Mouse (Mus musculus): ENCODE data around the gene Ube2h. TPM values are rescaled to one million over a fixed set of nuclear protein-coding genes. Genes with fewer than 3 reads are reported as not detected.
A peak's percentile ranks its signal among the peaks of the same experiment; 100 is the strongest.
"Not testable (repeated sequence)": the region's sequence is repeated elsewhere in the genome, so short reads cannot be mapped to it uniquely, and the experiment has no call there.

Gene Ube2h
- total RNA-seq (2021) = 10 to 100 TPM; 90.2 to 95.1 TPM

GRCm38 (mm10) chr6:30304399-30304917 is at the start of gene Ube2h:
Gene Ube2h, minus strand, starts transcription at chr6:30304539.
- peak; percentile 100 for DNase-seq (ENCODE audit: low spot score in 2 of 2)
- intact Hi-C loops (cut with DNase I) = no loop called here

- intact Hi-C loops (cut with DNase I) = no loop called here
- no peak for DNase-seq (ENCODE audit: low spot score in 2 of 2)
Observed at GRCm38 (mm10) chr6:30353661-30354060, 49.3 kb upstream of the Ube2h start.

- no peak for DNase-seq (ENCODE audit: low spot score in 2 of 2)
- intact Hi-C loops (cut with DNase I) = no loop called here
Observed at GRCm38 (mm10) chr6:30352762-30353161, 48.4 kb upstream of the Ube2h start.

DNA sequence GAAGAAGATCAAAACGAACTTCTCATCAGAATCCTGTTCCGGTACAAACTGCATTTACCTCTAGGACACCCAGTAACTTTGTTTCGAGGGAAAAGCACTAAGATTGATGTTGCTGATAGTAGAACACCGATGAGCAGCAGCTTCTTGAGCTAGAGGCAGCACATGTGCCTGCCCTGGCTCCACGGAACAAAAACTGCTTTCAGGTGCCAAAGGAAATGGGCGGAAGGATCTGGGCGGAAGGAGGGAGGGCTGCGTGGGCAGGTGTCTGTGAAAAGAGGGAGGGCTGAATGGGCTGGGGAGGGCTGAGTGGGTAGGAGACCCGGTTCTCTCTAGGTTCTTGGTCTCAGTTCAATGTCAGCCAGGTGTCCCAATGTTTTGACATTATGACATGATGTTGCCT is 47.0 kb upstream of the Ube2h start:
- DNase-seq (ENCODE audit: low spot score in 2 of 2) = no peak
- intact Hi-C loops (cut with DNase I) = no loop called here

DNA sequence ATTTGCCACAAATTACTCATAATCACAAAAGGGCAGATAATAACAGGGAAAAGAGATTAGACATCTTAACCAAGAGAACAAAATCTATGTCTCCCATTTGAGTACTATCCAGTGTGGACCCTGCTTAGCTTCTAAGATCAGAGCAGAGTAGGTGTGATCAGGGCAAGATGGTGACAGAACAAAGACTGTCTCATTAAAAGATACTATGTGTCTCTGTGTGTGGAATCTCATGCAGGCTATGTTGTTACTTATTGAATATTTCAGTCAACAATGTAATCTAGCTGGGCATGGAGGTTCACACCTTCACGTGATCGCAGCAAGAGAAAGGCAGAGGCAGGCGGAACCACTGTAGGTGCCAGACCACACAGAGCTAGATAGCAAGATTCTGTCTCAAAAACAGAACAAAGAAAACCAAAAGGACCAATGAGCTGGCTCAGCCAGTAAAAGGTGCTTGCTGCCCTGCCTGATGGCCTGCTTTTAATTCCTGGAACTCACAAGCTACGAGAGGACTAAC is 43.0 kb upstream of the Ube2h start:
- intact Hi-C loops (cut with DNase I) = no loop called here
- no peak for DNase-seq (ENCODE audit: low spot score in 2 of 2)

DNA sequence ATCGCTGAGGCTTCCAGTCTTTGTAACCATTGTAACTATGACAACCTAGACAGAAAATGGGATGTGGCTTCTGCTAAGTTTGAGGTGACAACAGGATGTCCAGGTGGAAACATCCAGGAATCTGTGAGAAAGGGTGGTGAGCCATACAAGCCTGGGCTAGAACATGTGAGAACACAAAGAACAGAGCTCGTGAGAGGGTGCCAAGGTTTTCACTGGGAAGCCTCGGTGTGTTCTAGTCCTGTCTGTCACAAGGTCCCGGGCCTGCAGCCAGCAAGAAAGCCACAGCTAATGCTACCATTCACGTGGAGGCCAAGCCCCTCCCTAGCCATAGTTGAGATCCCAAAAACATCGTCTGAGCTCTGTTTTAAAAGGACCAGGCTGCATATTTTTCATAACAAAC is 42.4 kb upstream of the Ube2h start:
- DNase-seq (ENCODE audit: low spot score in 2 of 2) = no peak
- intact Hi-C loops (cut with DNase I) = no loop called here

- intact Hi-C loops (cut with DNase I) = no loop called here
- DNase-seq (ENCODE audit: low spot score in 2 of 2) = no peak
Observed at GRCm38 (mm10) chr6:30344032-30344431, 39.7 kb upstream of the Ube2h start.

- no peak for DNase-seq (ENCODE audit: low spot score in 2 of 2)
- intact Hi-C loops (cut with DNase I) = no loop called here
Observed at GRCm38 (mm10) chr6:30340231-30340873, 36.0 kb upstream of the Ube2h start.

GRCm38 (mm10) chr6:30336912-30337311 is 32.6 kb upstream of the Ube2h start:
- DNase-seq (ENCODE audit: low spot score in 2 of 2) = peak in 1 of 2 experiments; percentile 18
- intact Hi-C loops (cut with DNase I) = no loop called here

DNA sequence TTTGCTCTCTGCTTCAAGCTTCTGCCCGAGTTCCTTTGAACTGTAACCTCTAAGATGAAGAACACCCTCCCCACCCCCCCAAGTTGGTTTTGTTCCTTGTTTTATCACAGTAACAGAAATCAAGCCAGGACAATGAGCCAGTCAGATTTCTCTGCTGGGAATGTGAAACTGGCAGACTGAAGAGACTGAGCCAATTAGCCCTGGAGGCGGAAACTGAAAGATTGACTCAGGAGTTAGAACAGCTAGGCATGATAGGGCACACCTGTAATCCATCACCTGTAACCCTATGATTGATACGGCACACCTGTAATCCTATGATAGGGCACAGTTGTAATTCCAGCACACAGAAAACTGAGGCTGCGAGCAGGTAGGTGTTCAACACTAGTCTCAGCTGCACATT is 27.9 kb upstream of the Ube2h start:
- no peak for DNase-seq (ENCODE audit: low spot score in 2 of 2)
- intact Hi-C loops (cut with DNase I) = no loop called here

DNA sequence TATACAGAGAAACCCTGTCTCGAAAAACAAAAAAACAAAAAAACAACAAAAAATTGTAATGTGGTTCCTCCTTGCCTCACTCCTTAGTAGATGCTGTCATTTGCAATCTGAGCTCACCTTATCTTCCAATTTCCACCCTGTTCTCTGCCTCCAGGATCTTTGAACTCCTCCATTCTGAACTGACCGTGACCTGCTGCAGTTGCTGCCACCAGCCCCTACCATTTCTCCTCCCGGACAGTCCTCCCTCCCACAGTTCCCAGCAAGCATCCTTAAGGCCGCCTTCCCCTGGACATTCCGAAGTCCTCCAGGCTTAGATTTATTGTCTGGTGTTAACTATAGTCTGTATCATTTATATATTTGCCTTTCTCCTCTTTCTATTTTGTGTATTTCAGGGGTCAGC is 26.4 kb upstream of the Ube2h start:
- DNase-seq (ENCODE audit: low spot score in 2 of 2) = no peak

GRCm38 (mm10) chr6:30325932-30326501 is 21.7 kb upstream of the Ube2h start:
- intact Hi-C loops (cut with DNase I) = no loop called here
- no peak for DNase-seq (ENCODE audit: low spot score in 2 of 2)

More for the DNA sequence above, 26.4 kb upstream of the Ube2h start:
- intact Hi-C loops (cut with DNase I) = no loop called here

- intact Hi-C loops (cut with DNase I) = no loop called here
- no peak for DNase-seq (ENCODE audit: low spot score in 2 of 2)
Observed at GRCm38 (mm10) chr6:30321002-30321401, 16.7 kb upstream of the Ube2h start.

- intact Hi-C loops (cut with DNase I) = no loop called here
- DNase-seq (ENCODE audit: low spot score in 2 of 2) = no peak
Observed at GRCm38 (mm10) chr6:30319216-30319615, 14.9 kb upstream of the Ube2h start.

GRCm38 (mm10) chr6:30312006-30312405 is 7.7 kb upstream of the Ube2h start:
- DNase-seq (ENCODE audit: low spot score in 2 of 2) = no peak

DNA sequence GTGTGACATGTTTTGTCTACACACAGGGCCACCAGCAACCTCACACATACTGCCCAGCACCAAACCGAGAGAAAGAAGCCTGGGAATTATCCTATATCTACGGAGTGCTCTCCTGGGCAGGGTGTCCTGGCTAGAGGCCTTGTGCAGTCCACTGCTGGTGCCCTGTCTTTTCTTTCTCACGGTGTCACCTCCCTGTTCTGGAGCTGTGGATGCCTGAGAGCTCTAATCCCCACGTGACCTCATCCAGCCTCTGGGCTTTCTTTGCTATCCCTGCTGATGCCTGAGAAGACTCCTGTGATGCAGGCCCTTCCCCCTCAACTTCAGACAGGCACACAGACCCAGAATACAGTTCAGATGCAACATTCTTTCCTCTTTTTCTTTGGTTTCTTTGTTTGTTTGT is 4.4 kb upstream of the Ube2h start:
- intact Hi-C loops (cut with DNase I) = no loop called here
- DNase-seq (ENCODE audit: low spot score in 2 of 2) = no peak

More at GRCm38 (mm10) chr6:30312006-30312405, 7.7 kb upstream of the Ube2h start:
- intact Hi-C loops (cut with DNase I) = no loop called here

DNA sequence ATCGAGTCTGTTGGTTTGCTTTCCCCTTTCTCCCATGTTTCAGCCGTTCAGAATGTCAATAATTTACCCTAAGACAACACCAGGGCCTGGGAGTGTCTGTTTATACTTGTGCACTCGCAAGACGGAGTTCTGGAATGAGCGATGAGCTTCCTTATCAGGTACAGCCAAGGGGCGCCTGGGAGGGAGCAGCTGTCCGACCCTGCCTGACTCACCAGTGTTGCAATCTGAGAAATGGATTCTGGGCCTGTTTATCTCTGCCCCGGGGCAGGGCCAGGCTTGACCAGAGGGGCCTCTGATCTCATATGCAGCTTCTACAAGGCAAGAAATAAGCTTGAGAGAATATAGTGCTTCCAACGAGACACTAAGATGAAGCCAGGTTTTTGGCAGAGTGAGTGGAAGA is 3.4 kb upstream of the Ube2h start:
- intact Hi-C loops (cut with DNase I) = no loop called here
- no peak for DNase-seq (ENCODE audit: low spot score in 2 of 2)

DNA sequence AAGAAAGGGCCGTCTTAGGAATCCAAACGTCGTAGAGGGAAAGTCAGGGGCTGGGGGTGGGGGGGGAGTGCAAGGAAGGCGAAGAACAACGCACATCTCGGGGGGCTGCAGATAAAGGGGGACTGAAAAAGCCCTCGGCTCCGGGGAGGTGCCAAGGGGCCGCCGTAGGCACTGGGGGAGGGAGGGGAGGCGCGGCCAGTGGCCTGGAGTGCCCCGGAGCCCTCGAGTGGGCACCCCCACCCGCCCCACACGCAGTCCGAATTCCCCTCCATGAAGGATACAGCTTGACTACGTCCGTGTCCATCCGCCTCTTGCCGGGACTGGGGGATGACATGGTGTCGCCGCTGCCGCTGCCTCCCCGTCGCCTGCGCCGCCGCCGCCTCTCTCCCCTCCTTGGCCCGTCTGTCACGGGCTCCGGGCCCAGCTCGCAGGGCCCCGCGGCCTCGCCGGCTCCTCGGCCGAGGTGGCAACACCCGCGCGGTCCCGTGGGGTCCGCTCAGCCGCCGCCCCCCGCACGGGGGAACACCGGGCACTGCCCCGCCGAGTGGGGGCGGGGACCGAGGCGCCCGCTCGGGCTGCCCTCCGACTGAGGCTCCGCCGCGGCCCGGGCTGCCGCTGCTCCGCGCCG is 454 bp downstream of the Ube2h start:
- DNase-seq (ENCODE audit: low spot score in 2 of 2); intact Hi-C loops (cut with DNase I): not testable (repeated sequence)

- peak; percentile 14 to 17 for DNase-seq (ENCODE audit: low spot score in 2 of 2)
- intact Hi-C loops (cut with DNase I) = no loop called here
Observed at GRCm38 (mm10) chr6:30302781-30303631, 1.3 kb downstream of the Ube2h start.

GRCm38 (mm10) chr6:30302156-30302555 is 2.2 kb downstream of the Ube2h start:
- intact Hi-C loops (cut with DNase I) = no loop called here
- no peak for DNase-seq (ENCODE audit: low spot score in 2 of 2)
